Mouse (Mus musculus) E14TG2a.4 (cell line): ENCODE results near the gene Serpinf2.
"Not testable (repeated sequence)": the region's sequence is repeated elsewhere in the genome, so short reads cannot be mapped to it uniquely, and the experiment has no call there.

ENCODE experiments used
- H3K27me3 ChIP-seq: 2 replicates; pipeline ENCODE4 v1.6.1; 2014; ENCODE audit warnings: low read length, control low read depth; ENCODE audit not compliant: insufficient read depth
- H3K36me3 ChIP-seq: 2 replicates; pipeline ENCODE4 v1.6.1; 2014; ENCODE audit warnings: low read length, control low read depth; ENCODE audit not compliant: insufficient read depth
- H3K4me1 ChIP-seq: replicated peaks from 2 replicates; pipeline ENCODE4 v1.6.1; 2014; ENCODE audit warnings: low read depth, low read length, control low read depth
- H3K4me3 ChIP-seq: replicated peaks from 2 replicates; pipeline ENCODE4 v1.5.1; 2014; ENCODE audit warnings: mild to moderate bottlenecking, low read length
- H3K9me3 ChIP-seq: 2 replicates; pipeline ENCODE4 v1.6.1; 2014; ENCODE audit warnings: low read length, control low read depth
- CTCF ChIP-seq: conservative IDR thresholded peaks from 2 replicates; pipeline ENCODE4 v1.5.1; 2014; ENCODE audit warnings: low read length
- NANOG ChIP-seq: IDR thresholded peaks from 2 replicates; pipeline ENCODE4 v1.6.1; 2014; ENCODE audit warnings: borderline replicate concordance, low read length, mixed read lengths
- POU5F1 ChIP-seq: IDR thresholded peaks from 2 replicates; pipeline ENCODE4 v1.6.1; 2014; ENCODE audit warnings: low read length, borderline replicate concordance

Serpinf2 gene

GRCm38 (mm10) chr11:75460844-75461742, 21.7 kb upstream of the Serpinf2 start, which contains the start of gene Tlcd2:
Gene Tlcd2, plus strand, starts transcription at chr11:75461715.
- Histone ChIP-seq H3K4me1 (peaks cover 65% of the 10 kb centered on the region), H3K4me3 (peak within 1 kb of the TSS; percentile 88), H3K36me3 (peaks cover 26% of the 10 kb centered on the region), H3K9me3 (no peaks in the 10 kb centered on the region), H3K27me3 (no peaks in the 10 kb centered on the region)
- no peak for TF ChIP-seq NANOG
- no peak for TF ChIP-seq CTCF
- TF ChIP-seq POU5F1, result no peak

- Histone ChIP-seq H3K27me3 (no peaks in the 10 kb centered on the region), H3K4me1 (peaks cover 72% of the 10 kb centered on the region), H3K9me3 (no peaks in the 10 kb centered on the region), H3K36me3 (peaks cover 18% of the 10 kb centered on the region), H3K4me3 (peak overlapping the region; percentile 77)
- TF ChIP-seq CTCF (no peak), POU5F1 (no peak), NANOG (no peak; the same call in 1 of the 2 replicates)
Observed at GRCm38 (mm10) chr11:75460103-75460843, 20.9 kb upstream of the Serpinf2 start.

- peaks cover 72% of the 10 kb centered on the region for H3K4me1 ChIP-seq
- no peaks in the 10 kb centered on the region for H3K9me3 ChIP-seq
- no peaks in the 10 kb centered on the region; the same call in 1 of the 2 replicates for H3K27me3 ChIP-seq
- TF ChIP-seq POU5F1, result no peak
- no peak for TF ChIP-seq NANOG
- no peak for TF ChIP-seq CTCF
- H3K4me3 ChIP-seq, result peak overlapping the region; percentile 77
- H3K36me3 ChIP-seq, result peaks cover 13% of the 10 kb centered on the region
Observed at GRCm38 (mm10) chr11:75459751-75460102, 20.3 kb upstream of the Serpinf2 start.

- TF ChIP-seq POU5F1 (no peak), CTCF (no peak), NANOG (no peak)
- Histone ChIP-seq H3K27me3 (peaks cover 3% of the 10 kb centered on the region), H3K9me3 (no peaks in the 10 kb centered on the region), H3K4me1 (peaks cover 71% of the 10 kb centered on the region), H3K4me3 (peak overlapping the region; percentile 77; the same call in 1 of the 2 replicates), H3K36me3 (peaks cover 8% of the 10 kb centered on the region)
Observed at GRCm38 (mm10) chr11:75459141-75459711, 19.8 kb upstream of the Serpinf2 start.

- Histone ChIP-seq H3K36me3 (peaks cover 2% of the 10 kb centered on the region), H3K4me3 (no peak overlapping the region), H3K9me3 (no peaks in the 10 kb centered on the region), H3K4me1 (peaks cover 74% of the 10 kb centered on the region), H3K27me3 (peaks cover 8% of the 10 kb centered on the region)
- TF ChIP-seq POU5F1, result no peak
- TF ChIP-seq NANOG, result no peak
- TF ChIP-seq CTCF, result no peak
Observed at GRCm38 (mm10) chr11:75458628-75459041, 19.2 kb upstream of the Serpinf2 start.

- no peak for TF ChIP-seq NANOG
- peak; percentile 89 for TF ChIP-seq CTCF
- TF ChIP-seq POU5F1, result no peak
Observed at GRCm38 (mm10) chr11:75458169-75458568, 18.8 kb upstream of the Serpinf2 start.

GRCm38 (mm10) chr11:75456440-75456871, 17.1 kb upstream of the Serpinf2 start:
- Histone ChIP-seq H3K4me1 (peaks cover 72% of the 10 kb centered on the region), H3K4me3 (no peak overlapping the region), H3K27me3 (peaks cover 27% of the 10 kb centered on the region), H3K36me3 (peaks cover 17% of the 10 kb centered on the region), H3K9me3 (no peaks in the 10 kb centered on the region)
- TF ChIP-seq CTCF, result no peak
- TF ChIP-seq POU5F1, result no peak
- no peak for TF ChIP-seq NANOG

More at GRCm38 (mm10) chr11:75458169-75458568, 18.8 kb upstream of the Serpinf2 start:
- peaks cover 74% of the 10 kb centered on the region for H3K4me1 ChIP-seq
- H3K36me3 ChIP-seq, result 0 out of 2 replicates have a peak, but pooled peaks cover 2% of the 10 kb centered on the region
- H3K9me3 ChIP-seq, result no peaks in the 10 kb centered on the region
- H3K27me3 ChIP-seq, result peaks cover 13% of the 10 kb centered on the region
- H3K4me3 ChIP-seq, result no peak overlapping the region

GRCm38 (mm10) chr11:75455971-75456370, 16.6 kb upstream of the Serpinf2 start:
- Histone ChIP-seq H3K36me3 (peaks cover 21% of the 10 kb centered on the region), H3K27me3 (peaks cover 32% of the 10 kb centered on the region), H3K4me1 (peaks cover 77% of the 10 kb centered on the region)
- H3K9me3 ChIP-seq, H3K4me3 ChIP-seq: not testable (repeated sequence)

- Histone ChIP-seq H3K4me3 (peak overlapping the region; percentile 81), H3K36me3 (peaks cover 28% of the 10 kb centered on the region), H3K4me1 (peaks cover 79% of the 10 kb centered on the region), H3K27me3 (peaks cover 38% of the 10 kb centered on the region), H3K9me3 (no peaks in the 10 kb centered on the region)
- no peak for TF ChIP-seq POU5F1
- TF ChIP-seq NANOG, result no peak
- no peak for TF ChIP-seq CTCF
Observed at GRCm38 (mm10) chr11:75455041-75455736, 15.8 kb upstream of the Serpinf2 start.
